ENCODE assay signal across 29 mouse cellular contexts in the genomic region with DNA sequence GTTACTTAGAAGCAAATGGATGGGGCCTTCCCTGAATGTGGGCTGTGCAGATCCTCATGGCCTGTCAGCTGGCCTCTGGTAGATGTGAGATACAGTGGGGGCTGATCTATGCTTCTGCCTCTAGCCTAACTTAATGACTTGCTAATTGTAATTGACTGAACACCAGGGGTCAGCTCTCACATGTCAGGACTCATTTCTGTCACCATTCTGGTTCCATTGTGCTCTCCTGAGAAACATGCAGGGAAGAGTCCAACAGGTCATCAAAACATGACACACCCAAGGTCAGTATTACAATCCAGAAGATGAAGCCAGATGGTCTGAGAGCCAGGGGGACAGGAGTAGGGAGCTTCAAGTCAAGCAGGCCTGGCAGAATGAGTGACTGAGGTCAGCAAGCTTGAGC.
DNase-seq lines count a peak whose midpoint lies in the region; ATAC-seq and TF ChIP-seq lines count a peak whose summit lies in the region.
"Had no signal": no experiment of that assay in that cellular context is flagged by ENCODE, and none has a peak within 500 bp of the region (broad histone marks: within the 10 kb centered on the region; RNA-seq: fewer than 3 reads in every experiment).

No protein-coding gene starts in this region.

- H3K9ac ChIP-seq in embryonic facial prominence, embryonic 12.5 days: no peak overlapping the region
- H3K9ac ChIP-seq in hindbrain, embryonic 15.5 days: no peak overlapping the region
- H3K9ac ChIP-seq in hindbrain, embryonic 12.5 days: no peak overlapping the region
- H3K9ac ChIP-seq in midbrain, postnatal 0 days (replicated peaks; ENCODE audit: low read length, poor library complexity, severe bottlenecking): no peak overlapping the region
- no peak overlapping the region for H3K9ac ChIP-seq in midbrain, embryonic 15.5 days
- no peak overlapping the region for H3K9ac ChIP-seq in liver, embryonic 11.5 days (ENCODE audit: low read depth, low read length)
- H3K9ac ChIP-seq: embryonic facial prominence, embryonic 13.5 days; heart, embryonic 12.5 days; kidney, embryonic 15.5 days; liver, embryonic 13.5 days; neural tube, embryonic 12.5 days; stomach, embryonic 15.5 days had no signal

- DNase-seq in embryonic facial prominence, embryonic 10.5 days (ENCODE audit: low spot score): no peak
- peak; percentile 74 for DNase-seq in midbrain, postnatal 0 days (ENCODE audit: low spot score)
- DNase-seq in liver, embryonic 11.5 days (ENCODE audit: low spot score): no peak
- DNase-seq in kidney, postnatal 25 days: no peak
- DNase-seq: adrenal gland, postnatal 25 days; cerebellum, adult 18-20 months; gastrocnemius, postnatal 10 days; heart, postnatal 4 days; kidney, adult 18-20 months; kidney, postnatal 36 days; liver, embryonic 13.5 days; lung, adult 18-20 months; lung, postnatal 10 days; right cerebral cortex, postnatal 25 days had no signal

- H3K27me3 ChIP-seq in embryonic facial prominence, embryonic 12.5 days: no peaks in the 10 kb centered on the region
- no peaks in the 10 kb centered on the region for H3K27me3 ChIP-seq in embryonic facial prominence, embryonic 10.5 days (replicated peaks; ENCODE audit: low read depth, poor library complexity, severe bottlenecking)
- H3K27me3 ChIP-seq in hindbrain, embryonic 15.5 days: no peaks in the 10 kb centered on the region
- H3K27me3 ChIP-seq in hindbrain, embryonic 12.5 days: no peaks in the 10 kb centered on the region
- no peaks in the 10 kb centered on the region for H3K27me3 ChIP-seq in midbrain, postnatal 0 days (ENCODE audit: insufficient read depth, low read length)
- no peaks in the 10 kb centered on the region for H3K27me3 ChIP-seq in midbrain, embryonic 15.5 days (replicated peaks)
- H3K27me3 ChIP-seq in liver, embryonic 11.5 days (replicated peaks; ENCODE audit: control insufficient read depth, insufficient read depth, low read length): no peaks in the 10 kb centered on the region
- H3K27me3 ChIP-seq: embryonic facial prominence, embryonic 13.5 days; heart, embryonic 12.5 days; kidney, embryonic 15.5 days; liver, embryonic 13.5 days; neural tube, embryonic 12.5 days; stomach, embryonic 15.5 days had no signal

- no peak overlapping the region for H3K4me2 ChIP-seq in embryonic facial prominence, embryonic 12.5 days (replicated peaks)
- no peak overlapping the region for H3K4me2 ChIP-seq in hindbrain, embryonic 15.5 days
- H3K4me2 ChIP-seq in hindbrain, embryonic 12.5 days (replicated peaks): no peak overlapping the region
- H3K4me2 ChIP-seq in midbrain, postnatal 0 days (ENCODE audit: low read depth, low read length, poor library complexity, severe bottlenecking): no peak overlapping the region
- no peak overlapping the region for H3K4me2 ChIP-seq in midbrain, embryonic 15.5 days
- no peak overlapping the region for H3K4me2 ChIP-seq in liver, embryonic 11.5 days
- H3K4me2 ChIP-seq: embryonic facial prominence, embryonic 13.5 days; heart, embryonic 12.5 days; kidney, embryonic 15.5 days; liver, embryonic 13.5 days; neural tube, embryonic 12.5 days; stomach, embryonic 15.5 days had no signal

- no peak for TF ChIP-seq CTCF in midbrain, postnatal 0 days (IDR thresholded peaks at IDR 0.05)

- no peaks in the 10 kb centered on the region for H3K4me1 ChIP-seq in embryonic facial prominence, embryonic 12.5 days
- peaks cover 10% of the 10 kb centered on the region; the same call in 1 of the 2 replicates for H3K4me1 ChIP-seq in embryonic facial prominence, embryonic 10.5 days
- H3K4me1 ChIP-seq in hindbrain, embryonic 15.5 days (replicated peaks): peaks cover 14% of the 10 kb centered on the region
- peaks cover 15% of the 10 kb centered on the region for H3K4me1 ChIP-seq in hindbrain, embryonic 12.5 days
- no peaks in the 10 kb centered on the region; the same call in 1 of the 2 replicates for H3K4me1 ChIP-seq in midbrain, postnatal 0 days (ENCODE audit: insufficient read depth, low read length)
- peaks cover 13% of the 10 kb centered on the region for H3K4me1 ChIP-seq in midbrain, embryonic 15.5 days
- H3K4me1 ChIP-seq in liver, embryonic 11.5 days (replicated peaks; ENCODE audit: control insufficient read depth, insufficient read depth, low read length): no peaks in the 10 kb centered on the region
- H3K4me1 ChIP-seq: liver, embryonic 13.5 days; stomach, embryonic 15.5 days had no signal

- no peak overlapping the region for H3K4me3 ChIP-seq in embryonic facial prominence, embryonic 12.5 days
- no peak overlapping the region for H3K4me3 ChIP-seq in embryonic facial prominence, embryonic 10.5 days
- H3K4me3 ChIP-seq in hindbrain, embryonic 15.5 days: no peak overlapping the region
- H3K4me3 ChIP-seq in hindbrain, embryonic 12.5 days: no peak overlapping the region
- no peak overlapping the region for H3K4me3 ChIP-seq in midbrain, postnatal 0 days (ENCODE audit: low read depth, low read length)
- H3K4me3 ChIP-seq in midbrain, embryonic 15.5 days: no peak overlapping the region
- no peak overlapping the region for H3K4me3 ChIP-seq in liver, embryonic 11.5 days (ENCODE audit: low read depth, low read length)
- H3K4me3 ChIP-seq: embryonic facial prominence, embryonic 13.5 days; erythroblast, embryonic 14.5 days; heart, embryonic 12.5 days; kidney, embryonic 15.5 days; layer of hippocampus, adult 2 months; left cerebral cortex, adult 2 months; liver, embryonic 13.5 days; myocyte; neural tube, embryonic 12.5 days; stomach, embryonic 15.5 days had no signal

- H3K9me3 ChIP-seq in embryonic facial prominence, embryonic 12.5 days: no peaks in the 10 kb centered on the region
- H3K9me3 ChIP-seq in embryonic facial prominence, embryonic 10.5 days: no peaks in the 10 kb centered on the region
- no peaks in the 10 kb centered on the region for H3K9me3 ChIP-seq in hindbrain, embryonic 15.5 days
- no peaks in the 10 kb centered on the region for H3K9me3 ChIP-seq in hindbrain, embryonic 12.5 days (replicated peaks)
- no peaks in the 10 kb centered on the region for H3K9me3 ChIP-seq in midbrain, postnatal 0 days (ENCODE audit: low read length)
- no peaks in the 10 kb centered on the region for H3K9me3 ChIP-seq in midbrain, embryonic 15.5 days
- no peaks in the 10 kb centered on the region for H3K9me3 ChIP-seq in liver, embryonic 11.5 days (ENCODE audit: control insufficient read depth, low read length)
- H3K9me3 ChIP-seq: embryonic facial prominence, embryonic 13.5 days; heart, embryonic 12.5 days; kidney, embryonic 15.5 days; liver, embryonic 13.5 days; neural tube, embryonic 12.5 days; stomach, embryonic 15.5 days had no signal

- no peak overlapping the region for H3K27ac ChIP-seq in embryonic facial prominence, embryonic 12.5 days
- H3K27ac ChIP-seq in embryonic facial prominence, embryonic 10.5 days (replicated peaks): no peak overlapping the region
- H3K27ac ChIP-seq in hindbrain, embryonic 15.5 days (replicated peaks): no peak overlapping the region
- H3K27ac ChIP-seq in hindbrain, embryonic 12.5 days: no peak overlapping the region
- H3K27ac ChIP-seq in midbrain, postnatal 0 days (ENCODE audit: low read depth, low read length): no peak overlapping the region
- H3K27ac ChIP-seq in midbrain, embryonic 15.5 days: no peak overlapping the region
- H3K27ac ChIP-seq in liver, embryonic 11.5 days (ENCODE audit: low read depth, low read length): no peak overlapping the region
- H3K27ac ChIP-seq: embryonic facial prominence, embryonic 13.5 days; kidney, embryonic 15.5 days; layer of hippocampus, adult 2 months; left cerebral cortex, adult 2 months; liver, embryonic 13.5 days; macrophage; neural tube, embryonic 12.5 days; stomach, embryonic 15.5 days had no signal

- H3K36me3 ChIP-seq in embryonic facial prominence, embryonic 12.5 days: no peaks in the 10 kb centered on the region
- no peaks in the 10 kb centered on the region for H3K36me3 ChIP-seq in embryonic facial prominence, embryonic 10.5 days (replicated peaks)
- no peaks in the 10 kb centered on the region for H3K36me3 ChIP-seq in hindbrain, embryonic 15.5 days
- no peaks in the 10 kb centered on the region for H3K36me3 ChIP-seq in hindbrain, embryonic 12.5 days
- H3K36me3 ChIP-seq in midbrain, postnatal 0 days (ENCODE audit: insufficient read depth, low read length): no peaks in the 10 kb centered on the region
- no peaks in the 10 kb centered on the region for H3K36me3 ChIP-seq in midbrain, embryonic 15.5 days (replicated peaks)
- H3K36me3 ChIP-seq in liver, embryonic 11.5 days (ENCODE audit: control insufficient read depth, insufficient read depth, low read length): no peaks in the 10 kb centered on the region
- H3K36me3 ChIP-seq: embryonic facial prominence, embryonic 13.5 days; heart, embryonic 12.5 days; kidney, embryonic 15.5 days; liver, embryonic 13.5 days; neural tube, embryonic 12.5 days; stomach, embryonic 15.5 days had no signal

- ATAC-seq in embryonic facial prominence, embryonic 12.5 days (ENCODE audit: insufficient number of reproducible peaks, insufficient read depth, low FRiP score, low TSS enrichment): peak; percentile 72; the same call in 1 of the 2 replicates
- ATAC-seq in hindbrain, embryonic 15.5 days (ENCODE audit: low FRiP score, low read depth): peak; percentile 57; the same call in 1 of the 2 replicates
- ATAC-seq in hindbrain, embryonic 12.5 days (ENCODE audit: low FRiP score): no peak
- ATAC-seq in midbrain, postnatal 0 days (ENCODE audit: low FRiP score): no peak; the same call in 1 of the 2 replicates
- no peak for ATAC-seq in midbrain, embryonic 15.5 days (replicated peaks)
- no peak for ATAC-seq in liver, embryonic 11.5 days (replicated peaks; ENCODE audit: low FRiP score)
- ATAC-seq: midbrain, embryonic 16.5 days had no signal

Comparison
In these comparisons a context has a peak if more than half of its experiments do, and no peak if none do; other contexts are left out.
1. ATAC-seq: peak in embryonic facial prominence, embryonic 12.5 days (single experiment) and hindbrain, embryonic 15.5 days (single experiment); none in hindbrain, embryonic 12.5 days (single experiment), midbrain, postnatal 0 days (single experiment), midbrain, embryonic 15.5 days (single experiment) and liver, embryonic 11.5 days (single experiment).